Mouse (Mus musculus): ENCODE results near the gene Ndufb7.

- TF ChIP-seq POLR2A (IDR thresholded peaks at IDR 0.05; ENCODE audit: insufficient read length, low read depth) (no peak), MYOD1 (IDR thresholded peaks at IDR 0.05; ENCODE audit: control insufficient read depth in 1 of 3, insufficient read length in 2 of 3, low read depth in 2 of 3) (no peak)
These were observed 10.4 kb downstream of the Ndufb7 start for GRCm38 (mm10) chr8:83576921-83577320.

Measured in myocyte (in vitro differentiated cells).